Mouse (Mus musculus): ENCODE measurements around the gene Ttc32.

- TF ChIP-seq POLR2A (IDR thresholded peaks at IDR 0.05; ENCODE audit: borderline replicate concordance, extremely low read depth, low read depth, low read length) (no peak), CTCF (IDR thresholded peaks at IDR 0.05; ENCODE audit: insufficient read depth, low read length) (no peak)
Observed at GRCm38 (mm10) chr12:9036409-9036808, 6.6 kb downstream of the Ttc32 start.
